In genomic region chr8:4324983-4325750, GRCm38 (mm10) we compare ENCODE assay signal across 8 mouse cellular contexts. TPM values are rescaled to one million over a fixed set of nuclear protein-coding genes. Genes with fewer than 3 reads are reported as not detected.
DNase-seq lines count a peak whose midpoint lies in the region; ATAC-seq and TF ChIP-seq lines count a peak whose summit lies in the region.

Ccl25 (plus strand) TSS chr8:4325210.
Elavl1 (minus strand) TSS chr8:4325413.

- DNase-seq in gastrocnemius, adult 8-10 months (ENCODE audit: low spot score in 2 of 2) = peak; percentile 95 to 96
- peak; percentile 84 for DNase-seq in hindlimb bud, embryonic 11.5 days (ENCODE audit: extremely low spot score, low read depth, low spot score)
- peak; percentile 96 to 97 for DNase-seq in left cerebral cortex, adult 8-10 months (ENCODE audit: low spot score in 2 of 2)
- peak; percentile 98 to 99 for DNase-seq in right cerebral cortex, postnatal 10 days (ENCODE audit: low spot score in 2 of 2)
- DNase-seq in urinary bladder, postnatal 25 days (ENCODE audit: low spot score) = peak; percentile 97

- ATAC-seq in activated CD4-positive, CD25-positive, alpha-beta regulatory T cell, adult 4 months = peak; percentile 91

- peak; percentile 57 for TF ChIP-seq POLR2A in cortical plate, adult 2 months (IDR thresholded peaks at IDR 0.05; ENCODE audit: extremely low read depth, insufficient read depth, low read length)

- H3K9me3 ChIP-seq in megakaryocyte, embryonic 14.5 days = no peaks in the 10 kb centered on the region

- H3K36me3 ChIP-seq in megakaryocyte, embryonic 14.5 days (replicated peaks; ENCODE audit: low read length) = peaks cover 64% of the 10 kb centered on the region

- H3K4me1 ChIP-seq in cortical plate, adult 2 months (ENCODE audit: control insufficient read depth, insufficient read depth, low read length) = peaks cover 5% of the 10 kb centered on the region; the same call in 1 of the 2 replicates
- H3K4me1 ChIP-seq in megakaryocyte, embryonic 14.5 days = peaks cover 73% of the 10 kb centered on the region

- peak within 1 kb of the TSS; percentile 98 for H3K4me3 ChIP-seq in cortical plate, adult 2 months (ENCODE audit: insufficient read depth, low read length)
- peak within 1 kb of the TSS; percentile 99 for H3K4me3 ChIP-seq in megakaryocyte, embryonic 14.5 days (replicated peaks)

- H3K27ac ChIP-seq in cortical plate, adult 2 months (ENCODE audit: insufficient read depth, low read length) = peak within 1 kb of the TSS; percentile 85

- no peaks in the 10 kb centered on the region for H3K27me3 ChIP-seq in megakaryocyte, embryonic 14.5 days (replicated peaks)

- TF ChIP-seq CTCF in cortical plate, adult 2 months (IDR thresholded peaks at IDR 0.05; ENCODE audit: extremely low read depth, insufficient read depth, low read length) = no peak

RNA-seq across cellular contexts. Expression of gene Ccl25, which starts in this region (rescaled TPM):
- 10 to 100 TPM in 1 of 2 experiments, 1 to 10 TPM in 1; 7.8 to 10.8 TPM for polyA plus RNA-seq in activated CD4-positive, CD25-positive, alpha-beta regulatory T cell, adult 4 months (2017; shearing (Covaris generic))
- polyA plus RNA-seq in cortical plate, adult 2 months (2012; rRNA removed) = 16.1 and 16.4 TPM in 2 replicates
- 10 to 100 TPM in 2 of 4 experiments, 1 to 10 TPM in 2; 6.1 to 12.3 (median 10.1) TPM for total RNA-seq in gastrocnemius, adult 8-10 months (2022)
- 10 to 100 TPM; 18.5 to 23.5 (median 21.9) TPM for total RNA-seq in left cerebral cortex, adult 8-10 months (2022)
- 3.3 TPM in 1 of 2 replicates, not detected in the other for polyA plus RNA-seq in megakaryocyte, embryonic 14.5 days (2012; ENCODE audit: insufficient read depth, low replicate concordance)

RNA-seq across cellular contexts. Expression of gene Elavl1, which starts in this region (rescaled TPM):
- polyA plus RNA-seq in activated CD4-positive, CD25-positive, alpha-beta regulatory T cell, adult 4 months (2017; shearing (Covaris generic)) = 10 to 100 TPM; 37.2 to 38.4 TPM
- polyA plus RNA-seq in cortical plate, adult 2 months (2012; rRNA removed) = 35.1 and 35.6 TPM in 2 replicates
- 10 to 100 TPM; 39.7 to 49.1 (median 44.2) TPM for total RNA-seq in gastrocnemius, adult 8-10 months (2022)
- 10 to 100 TPM; 66.3 to 74.7 (median 68.8) TPM for total RNA-seq in left cerebral cortex, adult 8-10 months (2022)
- polyA plus RNA-seq in megakaryocyte, embryonic 14.5 days (2012; ENCODE audit: insufficient read depth, low replicate concordance) = 25.6 and 41.2 TPM in 2 replicates

Comparison
In these comparisons a context has a peak if more than half of its experiments do, and no peak if none do; other contexts are left out.
1. Peak in every context shown above with its lines: DNase-seq, ATAC-seq, H3K4me3 ChIP-seq and H3K27ac ChIP-seq.